Mouse (Mus musculus): Measurements from ENCODE around the gene Nckap1.

GRCm38 (mm10) chr2:80602756-80603155, 21.6 kb upstream of the Nckap1 start:
- TF ChIP-seq EP300 (IDR thresholded peaks at IDR 0.05) (no peak), CTCF (IDR thresholded peaks at IDR 0.05) (no peak)

All from lung, postnatal 0 days (tissue).